Mouse (Mus musculus) hindbrain, embryonic 15.5 days (tissue): ENCODE measurements around the gene Rprml. TPM values are rescaled to one million over a fixed set of nuclear protein-coding genes. Genes with fewer than 3 reads are reported as not detected.

Source experiments
- ATAC-seq: fragments of 200-750 bp; cut with Nextera tagmentation; 2 replicates; pipeline ENCODE4 v1.8.0; 2017; ENCODE audit warnings: low read depth, moderate number of reproducible peaks, moderate TSS enrichment; ENCODE audit not compliant: low FRiP score
- H3K27ac ChIP-seq: fragments of 300-500 bp; sonication (generic); replicated peaks from 2 replicates; pipeline ENCODE4 v1.5.1; 2015; ENCODE audit warnings: mild to moderate bottlenecking, inconsistent platforms
- H3K27me3 ChIP-seq: fragments of 300-500 bp; sonication (generic); 2 replicates; pipeline ENCODE4 v1.6.1; 2015; ENCODE audit warnings: control low read depth, inconsistent platforms
- H3K36me3 ChIP-seq: fragments of 300-500 bp; sonication (generic); 2 replicates; pipeline ENCODE4 v1.6.1; 2015; ENCODE audit warnings: control low read depth, inconsistent platforms
- H3K4me1 ChIP-seq: fragments of 300-500 bp; sonication (generic); replicated peaks from 2 replicates; pipeline ENCODE4 v1.6.1; 2015; ENCODE audit warnings: control low read depth, inconsistent platforms
- H3K4me2 ChIP-seq: fragments of 300-500 bp; sonication (generic); 2 replicates; pipeline ENCODE4 v1.6.1; 2015; ENCODE audit warnings: moderate library complexity, mild to moderate bottlenecking, inconsistent platforms
- H3K4me3 ChIP-seq: fragments of 300-500 bp; sonication (generic); 2 replicates; pipeline ENCODE4 v1.5.1; 2015; ENCODE audit warnings: mild to moderate bottlenecking, inconsistent platforms
- H3K9ac ChIP-seq: fragments of 300-500 bp; sonication (generic); 2 replicates; pipeline ENCODE4 v1.6.1; 2015; ENCODE audit warnings: inconsistent platforms
- H3K9me3 ChIP-seq: fragments of 300-500 bp; sonication (generic); 2 replicates; pipeline ENCODE4 v1.6.1; 2016; ENCODE audit warnings: control low read depth, inconsistent platforms
- WGBS: fragments of 180-500 bp; shearing (Covaris S2); methylation state at CpG from one replicate; pipeline ENCODE4 v1.1.7; 2015; 5-methylcytosine and 5-hydroxymethylcytosine counted together
- polyA plus RNA-seq: library from polyadenylated mRNA; unstranded; fragments of >200 nt; fragmentation: Nextera tagmentation; extraction: Ambion mirVana; gene quantifications from 2 replicates; pipeline ENCODE4 v1.2.1, GENCODE M21; 2015

Gene Rprml
- 1.8 and 2.2 TPM in 2 replicates for polyA plus RNA-seq

DNA sequence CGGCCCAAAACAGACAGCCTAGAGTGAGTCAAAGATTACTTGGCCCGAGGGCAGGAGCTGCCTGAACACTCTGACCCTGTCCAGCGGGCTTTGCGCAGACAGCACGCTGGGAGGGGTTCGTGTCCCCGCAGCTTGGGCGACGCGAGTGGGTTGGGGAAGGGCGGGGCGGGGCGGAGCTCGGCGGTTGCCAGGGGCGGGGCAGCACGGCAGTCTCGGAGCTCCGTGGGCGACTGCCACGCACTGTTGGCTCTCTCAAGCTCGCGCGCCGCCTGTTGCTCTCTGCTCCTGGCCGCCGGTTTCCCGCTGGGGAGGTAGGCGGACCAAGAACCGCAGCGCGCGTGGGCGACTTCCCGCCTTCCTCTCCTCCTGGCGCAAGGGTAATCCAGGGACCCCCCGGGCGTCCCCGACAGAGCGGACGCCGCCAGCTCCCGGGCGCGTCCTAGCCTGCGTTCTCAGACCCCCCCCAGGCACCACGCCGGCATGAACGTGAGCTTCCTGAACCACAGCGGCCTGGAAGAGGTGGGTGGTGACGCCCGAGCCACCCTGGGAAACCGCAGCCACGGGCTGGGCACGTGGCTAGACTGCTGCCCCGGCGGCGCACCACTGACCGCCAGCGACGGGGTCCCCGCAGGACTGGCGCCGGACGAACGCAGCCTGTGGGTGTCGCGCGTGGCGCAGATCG lies at the start of gene Rprml:
Rprml (plus strand) TSS at position 270 of the 682 bp plus-strand sequence.
- H3K27me3 ChIP-seq = peaks cover 79% of the 10 kb centered on the region
- no peaks in the 10 kb centered on the region for H3K36me3 ChIP-seq
- H3K4me2 ChIP-seq = peak within 1 kb of the TSS; percentile 85
- WGBS = under 1% methylated on average over 62 of the region's 71 CpGs
- ATAC-seq = peak; percentile 56; the same call in 1 of the 2 replicates
- peaks cover 17% of the 10 kb centered on the region for H3K4me1 ChIP-seq
- H3K9me3 ChIP-seq = no peaks in the 10 kb centered on the region
- no peak within 1 kb of the TSS for H3K27ac ChIP-seq
- H3K9ac ChIP-seq = peak within 1 kb of the TSS; percentile 26; the same call in 1 of the 2 replicates
- H3K4me3 ChIP-seq = peak within 1 kb of the TSS; percentile 44

DNA sequence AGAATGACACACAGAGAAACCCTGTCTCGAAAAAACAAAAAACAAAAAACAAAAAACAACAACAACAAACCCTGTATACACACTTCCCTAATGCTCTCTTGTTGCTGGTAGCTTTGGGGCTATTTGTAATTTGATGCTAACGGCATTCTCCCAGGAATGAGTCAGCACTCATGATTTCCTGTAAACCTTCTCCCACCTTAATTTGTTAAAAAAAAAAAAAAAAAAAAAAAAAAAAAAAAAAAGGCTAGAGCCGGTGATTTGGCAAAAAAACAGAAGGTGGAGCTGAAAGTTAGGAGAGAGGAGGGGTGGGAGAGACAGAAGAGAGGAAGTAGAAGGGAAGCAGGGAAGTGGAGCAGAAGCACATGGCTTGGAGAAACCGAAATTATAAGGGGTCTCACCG lies 42.8 kb upstream of the Rprml start:
- no peak for ATAC-seq
- no peaks in the 10 kb centered on the region for H3K36me3 ChIP-seq
- H3K9me3 ChIP-seq = no peaks in the 10 kb centered on the region
- H3K4me1 ChIP-seq = no peaks in the 10 kb centered on the region
- no peak overlapping the region for H3K27ac ChIP-seq
- 73% methylated on average over 5 of the region's 5 CpGs for WGBS
- no peak overlapping the region for H3K4me3 ChIP-seq
- H3K4me2 ChIP-seq = no peak overlapping the region
- no peak overlapping the region for H3K9ac ChIP-seq
- no peaks in the 10 kb centered on the region for H3K27me3 ChIP-seq

DNA sequence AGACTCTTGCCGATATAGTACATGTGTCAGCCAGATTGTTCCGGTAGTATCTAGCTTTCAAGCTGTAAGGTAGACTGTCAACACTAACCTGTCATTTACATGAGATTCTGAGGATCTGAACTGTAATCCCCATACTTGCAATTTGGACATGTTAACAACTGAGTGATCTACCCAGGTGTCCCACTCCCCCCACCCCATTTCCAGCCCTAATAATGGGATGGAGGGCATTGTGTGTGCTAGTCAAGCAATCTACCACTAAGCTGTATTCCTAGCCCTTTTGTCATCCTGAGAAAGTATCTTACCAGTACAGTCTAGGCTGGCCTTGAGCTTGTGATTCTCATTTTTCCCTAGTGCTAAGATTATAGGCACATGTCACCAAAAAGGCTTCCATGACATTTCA lies 38.6 kb upstream of the Rprml start:
- Histone ChIP-seq H3K27ac (no peak overlapping the region), H3K9ac (no peak overlapping the region), H3K36me3 (no peaks in the 10 kb centered on the region), H3K27me3 (no peaks in the 10 kb centered on the region), H3K9me3 (no peaks in the 10 kb centered on the region), H3K4me2 (no peak overlapping the region), H3K4me1 (no peaks in the 10 kb centered on the region), H3K4me3 (no peak overlapping the region)
- 86% methylated on average over 2 of the region's 2 CpGs for WGBS
- no peak for ATAC-seq

DNA sequence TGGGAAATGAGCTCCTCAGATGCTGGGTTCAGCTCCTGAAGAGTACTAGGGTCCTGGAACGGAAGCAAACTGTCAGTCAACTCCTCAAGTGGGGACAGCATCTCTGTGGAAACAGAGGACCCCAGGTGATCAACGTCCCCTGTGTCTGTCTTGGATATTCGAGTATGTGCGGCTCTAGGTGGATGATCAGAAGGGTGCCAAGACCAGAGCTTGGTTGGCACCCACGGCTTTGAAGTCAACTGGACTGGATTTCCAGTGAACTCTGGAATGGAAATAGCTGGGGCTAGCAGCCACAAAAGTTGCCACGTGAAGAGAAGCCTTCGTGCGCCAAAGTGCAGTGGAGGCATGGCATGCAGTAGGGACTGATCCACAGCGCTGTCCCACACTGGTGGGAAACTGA lies 28.3 kb upstream of the Rprml start, which contains the start of gene Gm884:
Gm884 (minus strand) TSS at position 101 of the 400 bp plus-strand sequence.
- Histone ChIP-seq H3K4me3 (no peak within 1 kb of the TSS), H3K9ac (no peak within 1 kb of the TSS), H3K4me2 (no peak within 1 kb of the TSS), H3K4me1 (no peaks in the 10 kb centered on the region), H3K27ac (no peak within 1 kb of the TSS), H3K9me3 (no peaks in the 10 kb centered on the region), H3K36me3 (no peaks in the 10 kb centered on the region), H3K27me3 (no peaks in the 10 kb centered on the region)
- WGBS = 86% methylated on average over 9 of the region's 9 CpGs
- no peak for ATAC-seq

DNA sequence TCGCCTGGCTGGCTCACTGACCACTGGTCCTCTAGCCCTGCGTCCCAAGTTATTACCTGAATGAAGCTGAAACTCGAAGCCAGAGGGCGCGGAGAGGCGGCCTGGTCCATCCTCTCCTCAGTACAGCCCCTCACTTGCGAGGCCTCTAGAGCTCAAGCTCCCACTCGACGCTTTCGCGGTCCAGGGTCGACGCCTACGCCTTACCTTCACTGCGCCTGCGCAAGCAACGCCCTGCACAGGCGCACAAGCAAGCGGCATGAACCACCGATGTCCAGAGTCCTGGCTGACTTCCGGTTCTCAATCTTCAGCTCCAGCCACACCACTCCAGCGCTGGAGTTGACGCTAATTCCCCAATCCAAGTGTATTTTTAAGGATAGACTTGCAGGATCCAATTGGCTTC lies 21.9 kb upstream of the Rprml start:
- Histone ChIP-seq H3K36me3 (no peaks in the 10 kb centered on the region), H3K4me3 (no peak overlapping the region)
- WGBS = 85% methylated on average over 23 of the region's 23 CpGs

DNA sequence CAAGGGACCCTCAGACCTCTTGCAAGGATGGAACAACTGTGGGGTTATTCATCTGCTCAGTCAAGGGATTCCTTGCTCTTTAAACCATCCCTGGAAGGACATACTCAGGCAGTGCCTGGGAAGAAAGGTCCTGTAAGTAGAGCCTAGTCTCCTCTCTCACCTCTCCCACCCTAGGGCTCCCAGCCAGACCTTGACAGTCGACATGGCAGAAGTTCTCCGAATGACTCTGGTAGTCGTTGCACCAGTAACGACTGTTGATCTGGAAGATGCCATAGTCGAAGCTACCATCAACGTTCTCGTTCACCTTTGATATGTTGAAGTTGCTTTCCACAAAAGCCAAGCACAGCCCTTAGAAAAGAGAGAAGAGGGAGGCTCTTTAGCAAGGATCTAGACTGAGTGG lies 14.6 kb upstream of the Rprml start:
- no peak for ATAC-seq
- Histone ChIP-seq H3K9me3 (no peaks in the 10 kb centered on the region), H3K27me3 (peaks cover 2% of the 10 kb centered on the region; the same call in 1 of the 2 replicates), H3K9ac (no peak overlapping the region), H3K36me3 (no peaks in the 10 kb centered on the region), H3K4me1 (0 out of 2 replicates have a peak, but pooled peaks cover 3% of the 10 kb centered on the region), H3K4me3 (no peak overlapping the region), H3K4me2 (no peak overlapping the region), H3K27ac (no peak overlapping the region)
- 93% methylated on average over 7 of the region's 7 CpGs for WGBS

More for the DNA sequence above, 21.9 kb upstream of the Rprml start:
- no peaks in the 10 kb centered on the region for H3K27me3 ChIP-seq
- H3K27ac ChIP-seq = no peak overlapping the region
- H3K4me2 ChIP-seq = no peak overlapping the region
- H3K9ac ChIP-seq = no peak overlapping the region
- H3K9me3 ChIP-seq = no peaks in the 10 kb centered on the region
- H3K4me1 ChIP-seq = no peaks in the 10 kb centered on the region
- no peak for ATAC-seq

DNA sequence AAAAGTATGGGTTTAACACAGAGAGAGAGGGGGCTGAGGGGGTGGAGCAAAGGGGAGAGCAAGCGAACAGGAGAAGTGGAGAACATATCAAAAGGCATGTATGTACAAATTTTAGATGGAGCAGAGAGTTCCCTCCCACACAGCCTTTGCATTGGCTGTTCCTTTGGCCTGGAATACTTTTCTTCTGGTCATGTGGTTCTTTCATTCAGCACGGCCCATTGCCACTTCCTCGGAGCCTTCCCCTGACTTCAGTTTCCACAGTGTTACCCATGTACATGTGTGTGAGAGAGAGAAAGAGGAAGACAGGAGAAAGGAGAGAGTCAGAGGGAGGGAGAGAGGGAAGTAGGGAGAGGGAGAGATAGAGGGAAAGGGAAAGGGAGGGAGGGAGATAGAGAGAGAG lies 13.9 kb upstream of the Rprml start:
- Histone ChIP-seq H3K9me3 (no peaks in the 10 kb centered on the region), H3K4me1 (0 out of 2 replicates have a peak, but pooled peaks cover 3% of the 10 kb centered on the region), H3K27me3 (peaks cover 6% of the 10 kb centered on the region), H3K4me2 (no peak overlapping the region), H3K4me3 (no peak overlapping the region), H3K27ac (no peak overlapping the region), H3K36me3 (no peaks in the 10 kb centered on the region), H3K9ac (no peak overlapping the region)
- no peak for ATAC-seq
- WGBS = 77% methylated on average over 3 of the region's 3 CpGs

DNA sequence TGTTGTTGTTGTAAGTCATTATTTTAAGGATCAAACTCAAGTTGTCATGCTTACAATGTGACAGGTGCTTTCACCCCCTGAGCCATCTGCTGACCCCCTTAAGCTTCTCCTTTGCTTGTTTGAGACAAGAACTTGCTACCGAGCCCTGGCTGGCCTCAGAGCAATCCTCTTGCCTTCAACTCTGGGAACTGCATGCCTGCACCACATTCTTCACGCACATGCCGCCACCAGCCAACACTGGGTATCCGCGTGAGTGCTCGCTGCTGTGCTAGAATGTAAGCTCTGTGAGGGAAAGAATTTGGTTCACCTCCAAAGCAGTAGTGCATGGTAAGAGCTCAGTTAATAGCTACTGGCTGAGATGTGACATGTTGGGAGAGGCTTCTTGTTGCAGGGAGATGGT lies 13.1 kb upstream of the Rprml start:
- Histone ChIP-seq H3K36me3 (no peaks in the 10 kb centered on the region), H3K27me3 (peaks cover 7% of the 10 kb centered on the region), H3K9ac (no peak overlapping the region), H3K27ac (no peak overlapping the region), H3K4me2 (no peak overlapping the region), H3K9me3 (no peaks in the 10 kb centered on the region), H3K4me1 (0 out of 2 replicates have a peak, but pooled peaks cover 3% of the 10 kb centered on the region), H3K4me3 (no peak overlapping the region)
- 79% methylated on average over 6 of the region's 6 CpGs for WGBS
- no peak for ATAC-seq

DNA sequence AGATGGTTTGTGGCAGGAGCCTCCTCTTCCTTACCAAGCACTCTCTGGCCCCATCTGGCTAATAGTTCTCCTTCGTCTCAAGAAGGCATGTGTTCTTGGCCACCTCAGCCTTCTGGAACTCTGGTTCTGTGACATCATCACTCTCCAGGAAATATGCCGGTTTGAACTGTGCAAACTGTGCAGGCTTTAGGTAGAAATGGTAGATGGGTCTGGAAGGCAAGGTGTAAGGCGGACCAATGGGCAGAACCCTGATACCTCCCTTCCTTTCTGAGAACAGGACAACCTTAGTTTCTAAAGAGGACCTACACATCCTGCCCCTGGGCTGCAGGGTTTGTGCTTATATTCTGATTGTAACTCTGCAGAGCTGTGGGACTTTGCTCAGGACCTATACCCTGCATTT lies 10.6 kb upstream of the Rprml start, which contains the start of gene Lyzl6:
Lyzl6 (minus strand) TSS at position 101 of the 400 bp plus-strand sequence.
- Histone ChIP-seq H3K9ac (no peak within 1 kb of the TSS), H3K27ac (no peak within 1 kb of the TSS), H3K4me1 (0 out of 2 replicates have a peak, but pooled peaks cover 3% of the 10 kb centered on the region), H3K27me3 (peaks cover 7% of the 10 kb centered on the region), H3K4me3 (no peak within 1 kb of the TSS), H3K9me3 (no peaks in the 10 kb centered on the region), H3K36me3 (no peaks in the 10 kb centered on the region), H3K4me2 (peak within 1 kb of the TSS; percentile 33; the same call in 1 of the 2 replicates)
- 80% methylated on average over 3 of the region's 3 CpGs for WGBS
- no peak for ATAC-seq

DNA sequence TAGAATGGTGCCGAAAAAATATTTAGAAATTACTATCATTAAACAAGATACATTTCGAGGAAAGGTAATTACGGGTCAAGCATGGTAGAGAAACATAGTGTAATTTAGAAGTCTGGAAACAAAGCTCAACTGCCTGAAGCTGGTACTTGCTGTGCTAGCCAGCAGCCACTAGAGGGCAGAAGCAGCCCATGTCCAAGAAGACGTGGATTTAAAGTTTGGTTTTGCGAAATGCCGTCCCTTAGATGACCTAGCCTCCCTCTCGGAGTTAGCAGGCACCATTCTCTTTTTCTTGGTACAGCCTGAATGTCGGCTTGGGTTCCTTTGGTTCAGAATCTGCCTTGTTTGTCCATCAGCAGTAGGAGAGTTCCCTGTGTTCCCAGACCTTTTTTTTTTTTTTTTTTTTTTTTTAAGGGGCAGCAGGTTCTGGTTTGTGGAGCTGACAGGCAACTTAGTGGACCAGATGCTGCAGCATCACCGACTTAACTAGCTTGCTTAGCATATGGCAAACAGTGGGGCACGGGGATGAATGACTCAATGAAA lies 9.9 kb upstream of the Rprml start:
- Histone ChIP-seq H3K9me3 (no peaks in the 10 kb centered on the region), H3K27ac (no peak overlapping the region), H3K4me2 (peak overlapping the region; percentile 33; the same call in 1 of the 2 replicates), H3K4me3 (no peak overlapping the region), H3K9ac (no peak overlapping the region), H3K27me3 (peaks cover 7% of the 10 kb centered on the region), H3K4me1 (0 out of 2 replicates have a peak, but pooled peaks cover 3% of the 10 kb centered on the region), H3K36me3 (no peaks in the 10 kb centered on the region)
- no peak for ATAC-seq
- WGBS = 3% methylated on average over 10 of the region's 10 CpGs

DNA sequence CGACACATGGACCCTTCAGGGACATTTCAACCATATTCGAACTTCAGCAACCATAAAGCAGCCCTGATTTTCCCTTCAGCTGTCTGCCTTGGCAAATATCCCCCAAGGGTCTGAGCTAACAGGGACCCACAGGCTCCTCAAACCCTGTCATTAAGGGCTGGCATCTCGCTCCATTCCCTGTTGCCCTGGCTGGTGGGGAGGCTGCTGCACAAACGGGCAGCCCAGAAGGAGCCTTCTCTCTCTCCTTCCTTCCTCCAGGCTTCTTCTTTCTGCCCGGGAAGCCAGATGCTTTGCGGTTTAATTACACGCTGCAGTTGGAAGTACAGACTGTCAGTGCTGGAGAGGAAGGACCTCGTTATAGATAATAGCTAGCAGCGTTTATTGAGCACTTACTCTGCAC lies 6.2 kb upstream of the Rprml start:
- WGBS = 72% methylated on average over 9 of the region's 9 CpGs

DNA sequence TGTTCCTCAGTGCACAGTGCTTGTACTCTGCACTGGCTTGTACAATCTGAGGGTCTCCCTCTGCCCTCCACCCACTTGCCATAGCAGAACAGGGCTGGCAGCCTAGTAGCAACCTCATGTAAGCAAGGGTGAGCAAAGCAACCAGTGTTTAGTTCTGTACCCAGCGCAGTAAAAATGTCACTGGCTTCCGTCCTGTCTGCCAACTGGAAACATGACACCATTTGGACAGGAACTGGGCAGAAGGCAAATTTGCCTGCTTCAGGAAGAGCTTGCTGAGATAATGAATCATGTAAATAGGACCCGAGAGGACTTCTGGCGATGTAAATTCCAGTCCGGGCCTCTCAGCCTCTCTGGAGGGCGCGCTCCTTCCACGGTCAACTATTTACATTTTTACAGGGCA lies 3.6 kb upstream of the Rprml start:
- Histone ChIP-seq H3K4me2 (no peak overlapping the region), H3K27me3 (peaks cover 45% of the 10 kb centered on the region), H3K9ac (no peak overlapping the region), H3K4me1 (peaks cover 17% of the 10 kb centered on the region), H3K36me3 (no peaks in the 10 kb centered on the region), H3K27ac (no peak overlapping the region), H3K9me3 (no peaks in the 10 kb centered on the region), H3K4me3 (no peak overlapping the region)
- WGBS = 72% methylated on average over 8 of the region's 8 CpGs
- no peak for ATAC-seq

More for the DNA sequence above, 6.2 kb upstream of the Rprml start:
- Histone ChIP-seq H3K9me3 (no peaks in the 10 kb centered on the region), H3K4me2 (no peak overlapping the region), H3K27me3 (peaks cover 29% of the 10 kb centered on the region), H3K4me1 (0 out of 2 replicates have a peak, but pooled peaks cover 3% of the 10 kb centered on the region), H3K27ac (no peak overlapping the region), H3K4me3 (no peak overlapping the region), H3K9ac (no peak overlapping the region), H3K36me3 (no peaks in the 10 kb centered on the region)
- no peak for ATAC-seq
